Mouse (Mus musculus): Measurements from ENCODE around the gene Rpl29.

GRCm38 (mm10) chr9:106456325-106457162 lies 27.3 kb downstream of the Rpl29 start:
- TF ChIP-seq CTCF (IDR thresholded peaks at IDR 0.05; ENCODE audit: low read depth, low read length) (no peak), POLR2A (IDR thresholded peaks at IDR 0.05; ENCODE audit: insufficient read depth, low read length) (no peak)
